Mouse (Mus musculus): ENCODE data around the gene Slc44a5. TPM values are rescaled to one million over a fixed set of nuclear protein-coding genes. Genes with fewer than 3 reads are reported as not detected.
"Not testable (repeated sequence)": the region's sequence is repeated elsewhere in the genome, so short reads cannot be mapped to it uniquely, and the experiment has no call there.

Slc44a5 gene
- total RNA-seq, 2 experiments from 2014 or later, result 14.7 to 17.4 TPM

- DNase-seq (ENCODE audit: extremely low spot score in 1 of 2, low spot score in 2 of 2), result no peak
- intact Hi-C loops (cut with DNase I), result no loop called here
Measured at GRCm38 (mm10) chr3:154193189-154193840, 220.1 kb downstream of the Slc44a5 start.

- DNase-seq (ENCODE audit: extremely low spot score in 1 of 2, low spot score in 2 of 2), result no peak
- intact Hi-C loops (cut with DNase I), result no loop called here
Measured at GRCm38 (mm10) chr3:154200422-154200828, 227.2 kb downstream of the Slc44a5 start.

- intact Hi-C loops (cut with DNase I), result no loop called here
- DNase-seq (ENCODE audit: extremely low spot score in 1 of 2, low spot score in 2 of 2), result no peak
Measured at GRCm38 (mm10) chr3:154201796-154202195, 228.6 kb downstream of the Slc44a5 start.

GRCm38 (mm10) chr3:154202383-154202782 is 229.1 kb downstream of the Slc44a5 start:
- intact Hi-C loops (cut with DNase I), result no loop called here

GRCm38 (mm10) chr3:154208479-154208878 is 235.2 kb downstream of the Slc44a5 start:
- DNase-seq (ENCODE audit: extremely low spot score in 1 of 2, low spot score in 2 of 2), result no peak
- intact Hi-C loops (cut with DNase I), result no loop called here

More at GRCm38 (mm10) chr3:154202383-154202782, 229.1 kb downstream of the Slc44a5 start:
- DNase-seq (ENCODE audit: extremely low spot score in 1 of 2, low spot score in 2 of 2), result no peak

- no peak for DNase-seq (ENCODE audit: extremely low spot score in 1 of 2, low spot score in 2 of 2)
- intact Hi-C loops (cut with DNase I), result no loop called here
Measured at GRCm38 (mm10) chr3:154209201-154209754, 236.0 kb downstream of the Slc44a5 start.

GRCm38 (mm10) chr3:154209776-154210430 is 236.7 kb downstream of the Slc44a5 start:
- intact Hi-C loops (cut with DNase I), result no loop called here

GRCm38 (mm10) chr3:154210431-154211055 is 237.3 kb downstream of the Slc44a5 start:
- intact Hi-C loops (cut with DNase I), result no loop called here
- DNase-seq (ENCODE audit: extremely low spot score in 1 of 2, low spot score in 2 of 2), result no peak

More at GRCm38 (mm10) chr3:154209776-154210430, 236.7 kb downstream of the Slc44a5 start:
- no peak for DNase-seq (ENCODE audit: extremely low spot score in 1 of 2, low spot score in 2 of 2)

- no peak for DNase-seq (ENCODE audit: extremely low spot score in 1 of 2, low spot score in 2 of 2)
- intact Hi-C loops (cut with DNase I), result no loop called here
Measured at GRCm38 (mm10) chr3:154212551-154212950, 239.3 kb downstream of the Slc44a5 start.

GRCm38 (mm10) chr3:154215309-154215708 is 242.1 kb downstream of the Slc44a5 start:
- intact Hi-C loops (cut with DNase I), result no loop called here
- no peak for DNase-seq (ENCODE audit: extremely low spot score in 1 of 2, low spot score in 2 of 2)

- DNase-seq (ENCODE audit: extremely low spot score in 1 of 2, low spot score in 2 of 2), result no peak
- intact Hi-C loops (cut with DNase I), result no loop called here
Measured at GRCm38 (mm10) chr3:154215779-154216178, 242.5 kb downstream of the Slc44a5 start.

- intact Hi-C loops (cut with DNase I), result no loop called here
- DNase-seq (ENCODE audit: extremely low spot score in 1 of 2, low spot score in 2 of 2), result no peak
Measured at GRCm38 (mm10) chr3:154222141-154222591, 248.9 kb downstream of the Slc44a5 start.

- no peak for DNase-seq (ENCODE audit: extremely low spot score in 1 of 2, low spot score in 2 of 2)
- intact Hi-C loops (cut with DNase I), result no loop called here
Measured at GRCm38 (mm10) chr3:154222688-154223087, 249.5 kb downstream of the Slc44a5 start.

GRCm38 (mm10) chr3:154226100-154226752 is 253.0 kb downstream of the Slc44a5 start:
- intact Hi-C loops (cut with DNase I), result loop anchor here (2.0 kb wide), 1 partner anchor 267 kb away; no protein-coding TSS in a partner anchor

GRCm38 (mm10) chr3:154244932-154245331 is 271.7 kb downstream of the Slc44a5 start:
- intact Hi-C loops (cut with DNase I), result no loop called here
- no peak for DNase-seq (ENCODE audit: extremely low spot score in 1 of 2, low spot score in 2 of 2)

More at GRCm38 (mm10) chr3:154226100-154226752, 253.0 kb downstream of the Slc44a5 start:
- DNase-seq (ENCODE audit: extremely low spot score in 1 of 2, low spot score in 2 of 2), result peak; percentile 65 to 76

GRCm38 (mm10) chr3:154251486-154251885 is 278.2 kb downstream of the Slc44a5 start:
- DNase-seq (ENCODE audit: extremely low spot score in 1 of 2, low spot score in 2 of 2), result no peak
- intact Hi-C loops (cut with DNase I), result no loop called here

- intact Hi-C loops (cut with DNase I), result no loop called here
Measured at GRCm38 (mm10) chr3:154252219-154252618, 279.0 kb downstream of the Slc44a5 start.

GRCm38 (mm10) chr3:154254187-154254586 is 281.0 kb downstream of the Slc44a5 start:
- intact Hi-C loops (cut with DNase I); DNase-seq (ENCODE audit: extremely low spot score in 1 of 2, low spot score in 2 of 2): not testable (repeated sequence)

More at GRCm38 (mm10) chr3:154252219-154252618, 279.0 kb downstream of the Slc44a5 start:
- DNase-seq (ENCODE audit: extremely low spot score in 1 of 2, low spot score in 2 of 2), result no peak

- intact Hi-C loops (cut with DNase I), result no loop called here
- no peak for DNase-seq (ENCODE audit: extremely low spot score in 1 of 2, low spot score in 2 of 2)
Measured at GRCm38 (mm10) chr3:154257312-154257711, 284.1 kb downstream of the Slc44a5 start.

Measured in left cerebral cortex, postnatal 10 days (tissue).